Mouse (Mus musculus): ENCODE results near the gene Arl8b. TPM values are rescaled to one million over a fixed set of nuclear protein-coding genes. Genes with fewer than 3 reads are reported as not detected.
A peak's percentile ranks its signal among the peaks of the same experiment; 100 is the strongest.

The Arl8b gene
- polyA plus RNA-seq (2014; fragmentation: Nextera tagmentation; extraction: Ambion mirVana), result 77.9 and 79.6 TPM in 2 replicates

GRCm38 (mm10) chr6:108782526-108783183 lies at the start of gene Arl8b:
Gene Arl8b, plus strand, starts transcription at chr6:108783099.
- DNase-seq (peak; percentile 98), ATAC-seq (ENCODE audit: insufficient read depth) (peak; percentile 96)
- peak within 1 kb of the TSS; percentile 97 for H3K9ac ChIP-seq
- H3K4me1 ChIP-seq (ENCODE audit: insufficient read depth), result peaks cover 8% of the 10 kb centered on the region; the same call in 1 of the 2 replicates
- WGBS, result 10% methylated on average over 36 of the region's 36 CpGs
- H3K4me3 ChIP-seq (ENCODE audit: low read depth, low read length), result peak within 1 kb of the TSS; percentile 98
- peak within 1 kb of the TSS; percentile 55 for H3K27ac ChIP-seq (ENCODE audit: low read depth)
- no peaks in the 10 kb centered on the region for H3K36me3 ChIP-seq (ENCODE audit: insufficient read depth)
- H3K4me2 ChIP-seq, result peak within 1 kb of the TSS; percentile 87
- TF ChIP-seq CTCF (IDR thresholded peaks at IDR 0.05; ENCODE audit: low read depth), result peak; percentile 90
- no peaks in the 10 kb centered on the region for H3K27me3 ChIP-seq (ENCODE audit: insufficient read depth, low read length)
- H3K9me3 ChIP-seq (ENCODE audit: low read depth, low read length), result no peaks in the 10 kb centered on the region

- H3K27ac ChIP-seq (ENCODE audit: low read depth), result no peak overlapping the region
- ATAC-seq (ENCODE audit: insufficient read depth) (0 out of 2 replicates have a peak, but pooled peaks have one; percentile 68), DNase-seq (peak; percentile 89)
- no peaks in the 10 kb centered on the region for H3K4me1 ChIP-seq (ENCODE audit: insufficient read depth)
- WGBS, result 48% methylated on average over 9 of the region's 9 CpGs
- no peak overlapping the region for H3K4me2 ChIP-seq
- no peaks in the 10 kb centered on the region for H3K36me3 ChIP-seq (ENCODE audit: insufficient read depth)
- H3K4me3 ChIP-seq (ENCODE audit: low read depth, low read length), result no peak overlapping the region
- no peaks in the 10 kb centered on the region for H3K27me3 ChIP-seq (ENCODE audit: insufficient read depth, low read length)
- peak; percentile 83 for TF ChIP-seq CTCF (IDR thresholded peaks at IDR 0.05; ENCODE audit: low read depth)
- H3K9me3 ChIP-seq (ENCODE audit: low read depth, low read length), result no peaks in the 10 kb centered on the region
- H3K9ac ChIP-seq, result no peak overlapping the region
Measured at GRCm38 (mm10) chr6:108735910-108736750, 46.8 kb upstream of the Arl8b start.

DNA sequence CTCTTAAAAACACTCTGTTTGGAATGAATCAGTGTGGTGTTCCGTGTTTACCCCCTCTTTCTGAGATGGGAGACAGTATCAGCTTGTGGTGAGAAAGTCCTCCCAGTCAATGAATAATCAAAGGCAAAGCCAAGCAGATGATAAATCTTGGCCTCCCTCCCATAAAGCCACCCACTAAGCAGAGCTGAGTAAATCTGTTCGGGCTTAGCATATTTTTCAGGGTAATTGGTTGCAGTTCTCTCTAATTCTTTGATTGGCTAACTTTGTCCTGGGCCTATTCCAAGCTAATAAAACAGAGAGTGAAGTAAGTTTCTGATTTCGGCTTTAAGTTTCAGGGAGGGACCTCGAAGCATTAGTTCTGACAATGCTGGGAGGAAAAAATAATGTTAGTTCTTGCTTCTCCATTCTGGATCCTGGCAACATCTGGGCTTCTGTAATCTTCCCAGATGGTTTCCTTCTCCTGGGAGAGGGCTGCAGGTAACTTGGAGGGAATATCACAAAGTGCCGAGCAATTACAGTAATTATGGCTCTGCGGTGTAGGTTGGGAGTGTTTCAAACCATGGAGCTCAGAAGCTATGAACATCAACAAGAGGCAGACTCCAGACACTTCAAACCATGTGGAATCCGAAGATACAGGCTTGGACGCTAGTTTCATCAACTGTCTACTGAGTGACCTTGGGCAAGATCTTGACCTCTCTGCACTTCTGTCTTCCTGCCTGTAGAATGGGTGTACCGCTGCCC lies 44.3 kb upstream of the Arl8b start:
- DNase-seq (peak; percentile 5), ATAC-seq (ENCODE audit: insufficient read depth) (peak; percentile 21; the same call in 1 of the 2 replicates)
- no peaks in the 10 kb centered on the region for H3K9me3 ChIP-seq (ENCODE audit: low read depth, low read length)
- H3K4me1 ChIP-seq (ENCODE audit: insufficient read depth), result no peaks in the 10 kb centered on the region
- H3K4me3 ChIP-seq (ENCODE audit: low read depth, low read length), result no peak overlapping the region
- no peaks in the 10 kb centered on the region for H3K36me3 ChIP-seq (ENCODE audit: insufficient read depth)
- H3K9ac ChIP-seq, result no peak overlapping the region
- 68% methylated on average over 9 of the region's 9 CpGs for WGBS
- no peaks in the 10 kb centered on the region for H3K27me3 ChIP-seq (ENCODE audit: insufficient read depth, low read length)
- no peak overlapping the region for H3K4me2 ChIP-seq
- no peak overlapping the region for H3K27ac ChIP-seq (ENCODE audit: low read depth)
- no peak for TF ChIP-seq CTCF (IDR thresholded peaks at IDR 0.05; ENCODE audit: low read depth)

DNA sequence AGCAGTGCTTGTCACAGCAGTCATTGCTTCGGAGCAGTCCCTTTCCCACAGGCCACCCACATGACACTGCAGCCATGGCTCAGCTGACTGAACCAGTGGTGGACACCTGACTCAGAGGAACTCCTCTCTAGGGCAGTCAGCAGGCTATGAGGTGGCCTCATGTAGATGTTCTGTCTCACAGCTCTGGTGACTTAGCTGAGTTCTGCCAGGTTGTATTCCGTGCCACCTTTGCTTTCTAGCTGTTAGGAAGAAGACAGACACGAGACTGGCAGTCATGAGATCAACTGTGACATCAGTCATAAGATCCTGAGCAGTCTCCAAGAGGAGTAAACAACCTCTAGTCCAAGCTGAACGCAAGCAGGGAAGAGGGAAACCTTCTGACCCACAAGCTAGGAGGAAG lies 42.3 kb upstream of the Arl8b start:
- no peaks in the 10 kb centered on the region for H3K36me3 ChIP-seq (ENCODE audit: insufficient read depth)
- no peak overlapping the region for H3K9ac ChIP-seq
- ATAC-seq (ENCODE audit: insufficient read depth) (no peak), DNase-seq (no peak)
- 68% methylated on average over 4 of the region's 4 CpGs for WGBS
- no peaks in the 10 kb centered on the region for H3K27me3 ChIP-seq (ENCODE audit: insufficient read depth, low read length)
- no peaks in the 10 kb centered on the region for H3K4me1 ChIP-seq (ENCODE audit: insufficient read depth)
- H3K4me3 ChIP-seq (ENCODE audit: low read depth, low read length), result no peak overlapping the region
- no peaks in the 10 kb centered on the region for H3K9me3 ChIP-seq (ENCODE audit: low read depth, low read length)
- no peak overlapping the region for H3K4me2 ChIP-seq
- TF ChIP-seq CTCF (IDR thresholded peaks at IDR 0.05; ENCODE audit: low read depth), result no peak
- H3K27ac ChIP-seq (ENCODE audit: low read depth), result no peak overlapping the region

- no peak for TF ChIP-seq CTCF (IDR thresholded peaks at IDR 0.05; ENCODE audit: low read depth)
- Histone ChIP-seq H3K4me1 (ENCODE audit: insufficient read depth) (no peaks in the 10 kb centered on the region), H3K9ac (no peak overlapping the region), H3K27me3 (ENCODE audit: insufficient read depth, low read length) (no peaks in the 10 kb centered on the region), H3K27ac (ENCODE audit: low read depth) (no peak overlapping the region), H3K4me2 (no peak overlapping the region), H3K36me3 (ENCODE audit: insufficient read depth) (no peaks in the 10 kb centered on the region), H3K4me3 (ENCODE audit: low read depth, low read length) (no peak overlapping the region), H3K9me3 (ENCODE audit: low read depth, low read length) (no peaks in the 10 kb centered on the region)
- 80% methylated on average over 5 of the region's 5 CpGs for WGBS
- DNase-seq (no peak), ATAC-seq (ENCODE audit: insufficient read depth) (no peak)
Measured at GRCm38 (mm10) chr6:108743730-108744129, 39.2 kb upstream of the Arl8b start.

DNA sequence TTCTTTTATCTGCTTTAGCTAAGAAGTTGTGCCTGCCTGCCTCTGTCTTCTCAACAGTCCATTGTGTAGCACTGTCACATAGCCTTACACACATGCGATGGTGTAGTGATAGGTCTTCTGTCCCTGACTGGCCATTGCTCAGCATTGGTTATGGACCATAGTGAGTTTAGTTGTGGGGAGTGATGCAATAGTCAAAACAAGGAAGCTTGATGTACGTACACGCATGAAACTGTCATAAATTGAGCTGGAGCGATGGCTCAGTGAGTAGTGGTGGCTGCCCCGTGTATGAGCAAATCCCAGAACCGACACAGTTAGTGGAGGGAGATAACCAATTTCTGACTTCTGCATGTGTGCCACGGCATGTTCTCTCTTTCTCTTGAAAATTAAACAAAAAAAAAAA lies 31.6 kb upstream of the Arl8b start:
- H3K27me3 ChIP-seq (ENCODE audit: insufficient read depth, low read length), result no peaks in the 10 kb centered on the region
- no peaks in the 10 kb centered on the region for H3K36me3 ChIP-seq (ENCODE audit: insufficient read depth)
- H3K4me3 ChIP-seq (ENCODE audit: low read depth, low read length), result no peak overlapping the region
- no peak overlapping the region for H3K4me2 ChIP-seq
- ATAC-seq (ENCODE audit: insufficient read depth) (no peak), DNase-seq (no peak)
- TF ChIP-seq CTCF (IDR thresholded peaks at IDR 0.05; ENCODE audit: low read depth), result no peak
- 83% methylated on average over 7 of the region's 7 CpGs for WGBS
- H3K4me1 ChIP-seq (ENCODE audit: insufficient read depth), result no peaks in the 10 kb centered on the region
- H3K27ac ChIP-seq (ENCODE audit: low read depth), result no peak overlapping the region
- no peaks in the 10 kb centered on the region for H3K9me3 ChIP-seq (ENCODE audit: low read depth, low read length)
- H3K9ac ChIP-seq, result no peak overlapping the region

Data from lung, embryonic 14.5 days (tissue).